Mouse (Mus musculus): Measurements from ENCODE around the gene Pxn.
"Not testable (repeated sequence)": the region's sequence is repeated elsewhere in the genome, so short reads cannot be mapped to it uniquely, and the experiment has no call there.

DNA sequence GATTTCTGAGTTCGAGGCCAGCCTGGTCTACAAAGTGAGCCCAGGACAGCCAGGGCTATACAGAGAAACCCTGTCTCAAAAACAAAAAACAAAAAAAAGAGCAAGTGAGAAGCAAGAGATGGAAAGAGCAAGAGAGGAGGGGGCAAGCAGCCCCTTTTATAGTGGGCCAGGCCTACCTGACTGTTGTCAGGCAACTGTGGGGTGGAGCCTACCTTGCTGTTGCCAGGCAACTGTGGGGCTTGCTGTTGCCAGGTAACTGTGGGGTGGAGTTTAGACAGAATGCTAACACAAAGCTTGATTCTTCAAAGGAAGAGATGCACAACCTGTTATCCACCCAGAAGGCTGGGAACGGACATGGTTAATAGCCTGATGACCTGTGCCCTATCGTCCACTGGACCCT lies 10.9 kb upstream of the Pxn start:
- peak; percentile 67; the same call in 1 of the 2 replicates for TF ChIP-seq ZNF384 (IDR thresholded peaks at IDR 0.05; ENCODE audit: low read depth, low read length)
- TF ChIP-seq CHD2 (IDR thresholded peaks at IDR 0.05; ENCODE audit: low read depth, low read length); ZC3H11A (IDR thresholded peaks at IDR 0.05; ENCODE audit: borderline replicate concordance, low read depth, low read length); HCFC1 (IDR thresholded peaks at IDR 0.05; ENCODE audit: borderline replicate concordance, insufficient read depth, low read length); MAFK (IDR thresholded peaks at IDR 0.05; ENCODE audit: insufficient read depth, low read depth, low read length): not testable (repeated sequence)
